Mouse (Mus musculus): ENCODE results near the gene Glis3.

- TF ChIP-seq CTCF (IDR thresholded peaks at IDR 0.05; ENCODE audit: low read depth) (no peak), EP300 (IDR thresholded peaks at IDR 0.05; ENCODE audit: low read depth) (no peak)
Measured at GRCm38 (mm10) chr19:28662474-28662873, 17.4 kb downstream of the Glis3 start.

All from liver, embryonic 14.5 days (tissue).